In genomic region chr8:120464585-120464937, GRCm38 (mm10) we compare ENCODE assay signal across 16 mouse cellular contexts.
DNase-seq lines count a peak whose midpoint lies in the region; ATAC-seq and TF ChIP-seq lines count a peak whose summit lies in the region.
"Had no signal": no experiment of that assay in that cellular context is flagged by ENCODE, and none has a peak within 500 bp of the region (broad histone marks: within the 10 kb centered on the region; RNA-seq: fewer than 3 reads in every experiment).

No protein-coding gene starts in this region.

- H3K9ac ChIP-seq in forebrain, embryonic 13.5 days: no peak overlapping the region
- no peak overlapping the region for H3K9ac ChIP-seq in forebrain, embryonic 12.5 days
- no peak overlapping the region for H3K9ac ChIP-seq in intestine, embryonic 14.5 days (ENCODE audit: low read length)
- no peak overlapping the region for H3K9ac ChIP-seq in intestine, postnatal 0 days (ENCODE audit: low read depth, low read length)
- no peak overlapping the region for H3K9ac ChIP-seq in midbrain, embryonic 15.5 days
- H3K9ac ChIP-seq in midbrain, postnatal 0 days (replicated peaks; ENCODE audit: low read length, poor library complexity, severe bottlenecking): no peak overlapping the region
- H3K9ac ChIP-seq: hindbrain, embryonic 14.5 days; liver, embryonic 15.5 days; neural tube, embryonic 15.5 days had no signal

- 63% methylated on average over 4 of the region's 4 CpGs for WGBS in forebrain, embryonic 13.5 days
- WGBS in forebrain, embryonic 12.5 days: 72% methylated on average over 4 of the region's 4 CpGs
- WGBS in intestine, embryonic 14.5 days: 47% methylated on average over 4 of the region's 4 CpGs
- WGBS in intestine, postnatal 0 days: 73% methylated on average over 4 of the region's 4 CpGs
- WGBS in midbrain, embryonic 15.5 days: 70% methylated on average over 4 of the region's 4 CpGs
- WGBS in midbrain, postnatal 0 days: 86% methylated on average over 4 of the region's 4 CpGs

- TF ChIP-seq CTCF in intestine, postnatal 0 days (IDR thresholded peaks at IDR 0.05; ENCODE audit: low read depth): no peak
- TF ChIP-seq CTCF in midbrain, postnatal 0 days (IDR thresholded peaks at IDR 0.05): no peak

- H3K36me3 ChIP-seq in forebrain, embryonic 13.5 days (ENCODE audit: poor library complexity, severe bottlenecking): no peaks in the 10 kb centered on the region
- H3K36me3 ChIP-seq in forebrain, embryonic 12.5 days (replicated peaks): no peaks in the 10 kb centered on the region
- no peaks in the 10 kb centered on the region for H3K36me3 ChIP-seq in intestine, embryonic 14.5 days (ENCODE audit: control insufficient read depth, insufficient read depth, low read length)
- H3K36me3 ChIP-seq in intestine, postnatal 0 days (ENCODE audit: control insufficient read depth, insufficient read depth): no peaks in the 10 kb centered on the region
- no peaks in the 10 kb centered on the region for H3K36me3 ChIP-seq in midbrain, embryonic 15.5 days (replicated peaks)
- no peaks in the 10 kb centered on the region for H3K36me3 ChIP-seq in midbrain, postnatal 0 days (ENCODE audit: insufficient read depth, low read length)
- H3K36me3 ChIP-seq: G1E; liver, embryonic 15.5 days; neural tube, embryonic 15.5 days had no signal

- H3K4me2 ChIP-seq in forebrain, embryonic 13.5 days: no peak overlapping the region
- H3K4me2 ChIP-seq in forebrain, embryonic 12.5 days: no peak overlapping the region
- H3K4me2 ChIP-seq in intestine, embryonic 14.5 days (ENCODE audit: low read length): no peak overlapping the region
- H3K4me2 ChIP-seq in intestine, postnatal 0 days (replicated peaks; ENCODE audit: low read depth): no peak overlapping the region
- H3K4me2 ChIP-seq in midbrain, embryonic 15.5 days: no peak overlapping the region
- H3K4me2 ChIP-seq in midbrain, postnatal 0 days (ENCODE audit: low read depth, low read length, poor library complexity, severe bottlenecking): no peak overlapping the region
- H3K4me2 ChIP-seq: hindbrain, embryonic 14.5 days; liver, embryonic 15.5 days; neural tube, embryonic 15.5 days had no signal

- H3K27ac ChIP-seq in forebrain, embryonic 13.5 days: peak overlapping the region; percentile 76
- H3K27ac ChIP-seq in forebrain, embryonic 12.5 days: no peak overlapping the region
- 0 out of 2 replicates have a peak overlapping the region, but pooled peaks have one; percentile 27 for H3K27ac ChIP-seq in intestine, embryonic 14.5 days (ENCODE audit: low read depth)
- no peak overlapping the region for H3K27ac ChIP-seq in intestine, postnatal 0 days (ENCODE audit: low read depth, low read length)
- H3K27ac ChIP-seq in midbrain, embryonic 15.5 days: 0 out of 2 replicates have a peak overlapping the region, but pooled peaks have one; percentile 8
- no peak overlapping the region for H3K27ac ChIP-seq in midbrain, postnatal 0 days (ENCODE audit: low read depth, low read length)
- H3K27ac ChIP-seq: hindbrain, embryonic 14.5 days; liver, embryonic 15.5 days; neural tube, embryonic 15.5 days had no signal

- H3K27me3 ChIP-seq in forebrain, embryonic 13.5 days: peaks cover 3% of the 10 kb centered on the region; the same call in 1 of the 2 replicates
- peaks cover 20% of the 10 kb centered on the region; the same call in 1 of the 2 replicates for H3K27me3 ChIP-seq in forebrain, embryonic 12.5 days
- no peaks in the 10 kb centered on the region for H3K27me3 ChIP-seq in intestine, embryonic 14.5 days (replicated peaks; ENCODE audit: control insufficient read depth, insufficient read depth, low read length)
- peaks cover 7% of the 10 kb centered on the region; the same call in 1 of the 2 replicates for H3K27me3 ChIP-seq in intestine, postnatal 0 days (replicated peaks; ENCODE audit: control insufficient read depth, insufficient read depth, low read length)
- 0 out of 2 replicates have a peak, but pooled peaks cover 6% of the 10 kb centered on the region for H3K27me3 ChIP-seq in midbrain, embryonic 15.5 days (replicated peaks)
- no peaks in the 10 kb centered on the region for H3K27me3 ChIP-seq in midbrain, postnatal 0 days (ENCODE audit: insufficient read depth, low read length)
- H3K27me3 ChIP-seq: neural tube, embryonic 15.5 days had no signal

- H3K4me3 ChIP-seq in forebrain, embryonic 13.5 days: no peak overlapping the region
- no peak overlapping the region for H3K4me3 ChIP-seq in forebrain, embryonic 12.5 days (replicated peaks)
- no peak overlapping the region for H3K4me3 ChIP-seq in intestine, embryonic 14.5 days (ENCODE audit: low read depth, low read length)
- H3K4me3 ChIP-seq in intestine, postnatal 0 days (ENCODE audit: low read depth, low read length): no peak overlapping the region
- H3K4me3 ChIP-seq in midbrain, embryonic 15.5 days: no peak overlapping the region
- H3K4me3 ChIP-seq in midbrain, postnatal 0 days (ENCODE audit: low read depth, low read length): no peak overlapping the region
- H3K4me3 ChIP-seq: liver, embryonic 15.5 days; neural tube, embryonic 15.5 days had no signal

- no peaks in the 10 kb centered on the region for H3K9me3 ChIP-seq in forebrain, embryonic 13.5 days (replicated peaks)
- H3K9me3 ChIP-seq in forebrain, embryonic 12.5 days: no peaks in the 10 kb centered on the region
- no peaks in the 10 kb centered on the region for H3K9me3 ChIP-seq in intestine, embryonic 14.5 days (ENCODE audit: control insufficient read depth, low read length)
- H3K9me3 ChIP-seq in intestine, postnatal 0 days (ENCODE audit: control insufficient read depth): no peaks in the 10 kb centered on the region
- no peaks in the 10 kb centered on the region for H3K9me3 ChIP-seq in midbrain, embryonic 15.5 days
- no peaks in the 10 kb centered on the region for H3K9me3 ChIP-seq in midbrain, postnatal 0 days (ENCODE audit: low read length)
- H3K9me3 ChIP-seq: liver, embryonic 15.5 days; neural tube, embryonic 15.5 days had no signal

- no peak for DNase-seq in intestine, embryonic 14.5 days (ENCODE audit: low spot score)
- DNase-seq in midbrain, postnatal 0 days (ENCODE audit: low spot score): no peak
- no peak for DNase-seq in spleen, postnatal 10 days (ENCODE audit: low spot score in 2 of 2)
- DNase-seq: cerebellum, postnatal 25 days; kidney, adult 2 months; kidney, postnatal 36 days; left cerebral cortex, postnatal 4 days; right cerebral cortex, postnatal 4 days had no signal

- no peak for ATAC-seq in forebrain, embryonic 13.5 days
- no peak for ATAC-seq in forebrain, embryonic 12.5 days (ENCODE audit: low FRiP score)
- ATAC-seq in intestine, embryonic 14.5 days (replicated peaks; ENCODE audit: low FRiP score, low TSS enrichment, low read depth): no peak
- no peak for ATAC-seq in intestine, postnatal 0 days
- ATAC-seq in midbrain, embryonic 15.5 days (replicated peaks): no peak
- ATAC-seq in midbrain, postnatal 0 days (ENCODE audit: low FRiP score): no peak

- H3K4me1 ChIP-seq in forebrain, embryonic 13.5 days: peaks cover 73% of the 10 kb centered on the region
- H3K4me1 ChIP-seq in forebrain, embryonic 12.5 days: peaks cover 62% of the 10 kb centered on the region
- H3K4me1 ChIP-seq in intestine, embryonic 14.5 days (replicated peaks; ENCODE audit: control insufficient read depth, insufficient read depth, low read length): peaks cover 46% of the 10 kb centered on the region
- no peaks in the 10 kb centered on the region; the same call in 1 of the 2 replicates for H3K4me1 ChIP-seq in intestine, postnatal 0 days (replicated peaks; ENCODE audit: control insufficient read depth, insufficient read depth, low read length)
- H3K4me1 ChIP-seq in midbrain, embryonic 15.5 days: peaks cover 53% of the 10 kb centered on the region
- peaks cover 13% of the 10 kb centered on the region for H3K4me1 ChIP-seq in midbrain, postnatal 0 days (ENCODE audit: insufficient read depth, low read length)

Comparison
In these comparisons a context has a peak if more than half of its experiments do, and no peak if none do; other contexts are left out.
1. H3K27ac ChIP-seq: peak in forebrain, embryonic 13.5 days (single experiment), intestine, embryonic 14.5 days (single experiment) and midbrain, embryonic 15.5 days (single experiment); none in forebrain, embryonic 12.5 days (single experiment), intestine, postnatal 0 days (single experiment) and midbrain, postnatal 0 days (single experiment).